In genomic region chrX:160116658-160117057, GRCm38 (mm10) we compare ENCODE assay signal across 8 mouse cellular contexts. TPM values are rescaled to one million over a fixed set of nuclear protein-coding genes. Genes with fewer than 3 reads are reported as not detected.
DNase-seq lines count a peak whose midpoint lies in the region; ATAC-seq and TF ChIP-seq lines count a peak whose summit lies in the region.

No protein-coding gene starts in this region.

- no peak overlapping the region for H3K27ac ChIP-seq in heart, postnatal 0 days (ENCODE audit: low read depth)
- no peak overlapping the region for H3K27ac ChIP-seq in liver, postnatal 0 days (ENCODE audit: low read depth)
- no peak overlapping the region for H3K27ac ChIP-seq in neural tube, embryonic 13.5 days (replicated peaks)

- no peak overlapping the region for H3K4me3 ChIP-seq in heart, postnatal 0 days (ENCODE audit: low read depth, low read length)
- H3K4me3 ChIP-seq in liver, postnatal 0 days (ENCODE audit: low read depth, low read length): no peak overlapping the region
- no peak overlapping the region for H3K4me3 ChIP-seq in neural tube, embryonic 13.5 days

- H3K9me3 ChIP-seq in heart, postnatal 0 days (replicated peaks; ENCODE audit: control insufficient read depth, low read length): no peaks in the 10 kb centered on the region
- H3K9me3 ChIP-seq in liver, postnatal 0 days (ENCODE audit: low read length): no peaks in the 10 kb centered on the region
- no peaks in the 10 kb centered on the region for H3K9me3 ChIP-seq in neural tube, embryonic 13.5 days

- DNase-seq in B cell, adult 2 months: peak; percentile 65 to 71
- DNase-seq in Muller cell, postnatal 12 days (ENCODE audit: inconsistent ontology term): peak; percentile 21
- DNase-seq in cerebellum, postnatal 4 days (ENCODE audit: low spot score in 2 of 2): peak; percentile 37 to 63
- peak; percentile 38 for DNase-seq in heart, postnatal 0 days (ENCODE audit: low spot score)
- peak; percentile 48 to 55 for DNase-seq in kidney, postnatal 25 days
- peak; percentile 65 for DNase-seq in liver, postnatal 0 days
- peak; percentile 15 to 55 for DNase-seq in thymus, postnatal 10 days (ENCODE audit: low spot score in 2 of 2)

- no peak overlapping the region for H3K9ac ChIP-seq in heart, postnatal 0 days (replicated peaks; ENCODE audit: low read depth, low read length)
- H3K9ac ChIP-seq in liver, postnatal 0 days (replicated peaks): no peak overlapping the region
- no peak overlapping the region for H3K9ac ChIP-seq in neural tube, embryonic 13.5 days

- no peaks in the 10 kb centered on the region for H3K4me1 ChIP-seq in heart, postnatal 0 days (ENCODE audit: control insufficient read depth, insufficient read depth)
- H3K4me1 ChIP-seq in liver, postnatal 0 days (ENCODE audit: insufficient read depth): no peaks in the 10 kb centered on the region
- no peaks in the 10 kb centered on the region for H3K4me1 ChIP-seq in neural tube, embryonic 13.5 days (replicated peaks)

- H3K36me3 ChIP-seq in heart, postnatal 0 days (replicated peaks; ENCODE audit: control insufficient read depth, insufficient read depth, low read length): peaks cover 17% of the 10 kb centered on the region; the same call in 1 of the 2 replicates
- H3K36me3 ChIP-seq in liver, postnatal 0 days (replicated peaks; ENCODE audit: insufficient read depth, low read length): no peaks in the 10 kb centered on the region
- H3K36me3 ChIP-seq in neural tube, embryonic 13.5 days: 0 out of 2 replicates have a peak, but pooled peaks cover 9% of the 10 kb centered on the region

- peak; percentile 36; the same call in 1 of the 2 replicates for ATAC-seq in heart, postnatal 0 days (ENCODE audit: insufficient read depth, low read depth)
- ATAC-seq in liver, postnatal 0 days: peak; percentile 36
- peak; percentile 47; the same call in 1 of the 2 replicates for ATAC-seq in neural tube, embryonic 13.5 days (ENCODE audit: low read depth)

- no peaks in the 10 kb centered on the region for H3K27me3 ChIP-seq in heart, postnatal 0 days (ENCODE audit: control insufficient read depth, insufficient read depth, low read length)
- 0 out of 2 replicates have a peak, but pooled peaks cover 5% of the 10 kb centered on the region for H3K27me3 ChIP-seq in liver, postnatal 0 days (ENCODE audit: insufficient read depth, low read length)
- H3K27me3 ChIP-seq in neural tube, embryonic 13.5 days: peaks cover 6% of the 10 kb centered on the region; the same call in 1 of the 2 replicates

- no peak overlapping the region for H3K4me2 ChIP-seq in heart, postnatal 0 days (ENCODE audit: low read depth, low read length)
- H3K4me2 ChIP-seq in liver, postnatal 0 days (ENCODE audit: low read depth, low read length): no peak overlapping the region
- H3K4me2 ChIP-seq in neural tube, embryonic 13.5 days: no peak overlapping the region

- WGBS in heart, postnatal 0 days: 63% methylated on average over 3 of the region's 3 CpGs
- 63% methylated on average over 3 of the region's 3 CpGs for WGBS in liver, postnatal 0 days (ENCODE audit: insufficient replicate concordance)
- WGBS in neural tube, embryonic 13.5 days: 81% methylated on average over 3 of the region's 3 CpGs

- TF ChIP-seq CTCF in heart, postnatal 0 days (IDR thresholded peaks at IDR 0.05; ENCODE audit: low read depth): peak; percentile 75
- TF ChIP-seq CTCF in liver, postnatal 0 days (IDR thresholded peaks at IDR 0.05; ENCODE audit: low read depth): peak; percentile 85

- no peak for TF ChIP-seq EP300 in heart, postnatal 0 days (IDR thresholded peaks at IDR 0.05; ENCODE audit: low read depth)
- no peak for TF ChIP-seq EP300 in liver, postnatal 0 days (IDR thresholded peaks at IDR 0.05; ENCODE audit: low read depth)

RNA-seq across cellular contexts. Expression of gene Pdha1, which starts 21.6 kb away (rescaled TPM):
- 388 and 396 TPM in 2 replicates for total RNA-seq in heart, postnatal 0 days (2014; rRNA removed; ENCODE audit: low replicate concordance)
- polyA plus RNA-seq in heart, postnatal 0 days (2015; fragmentation: Nextera tagmentation; extraction: Ambion mirVana): 484 and 506 TPM in 2 replicates
- polyA plus RNA-seq in liver, postnatal 0 days (2015; fragmentation: Nextera tagmentation; extraction: Ambion mirVana): 45.5 and 49.3 TPM in 2 replicates
- 120 and 127 TPM in 2 replicates for polyA plus RNA-seq in neural tube, embryonic 13.5 days (2015; fragmentation: Nextera tagmentation; extraction: Ambion mirVana)
